Mouse (Mus musculus) gastrocnemius, postnatal 36 days (tissue): Measurements from ENCODE around the gene 4930452B06Rik. TPM values are rescaled to one million over a fixed set of nuclear protein-coding genes. Genes with fewer than 3 reads are reported as not detected.

Source experiments
- DNase-seq, 2 experiments: peaks; one replicate each; pipeline ENCODE4 v3.0.0; 2022
- intact Hi-C: fragments of 180-260 bp; cut with DNase I; formaldehyde crosslinking; loops from one replicate; pipeline ENCODE4 v1.15.1; 2025
- total RNA-seq, 2 experiments: library from RNA; stranded (reverse); gene quantifications; 2 replicates each; pipeline ENCODE4 v1.2.3; 2021

Gene 4930452B06Rik
- total RNA-seq, 2 experiments from 2014 or later: 0.10 to 0.17 TPM

- no peak for DNase-seq
- intact Hi-C loops: no loop called here
Observed at GRCm38 (mm10) chr14:8460226-8461129, 205.6 kb downstream of the 4930452B06Rik start.

GRCm38 (mm10) chr14:8459759-8460158, 206.3 kb downstream of the 4930452B06Rik start:
- intact Hi-C loops: loop anchor here (5.0 kb wide), 1 partner anchor 102 kb away; no protein-coding TSS in a partner anchor
- DNase-seq: no peak

GRCm38 (mm10) chr14:8451117-8451516, 214.9 kb downstream of the 4930452B06Rik start:
- no peak for DNase-seq
- intact Hi-C loops: no loop called here

- intact Hi-C loops: no loop called here
- no peak for DNase-seq
Observed at GRCm38 (mm10) chr14:8450342-8450741, 215.7 kb downstream of the 4930452B06Rik start.

GRCm38 (mm10) chr14:8449299-8449698, 216.7 kb downstream of the 4930452B06Rik start:
- intact Hi-C loops: no loop called here
- no peak for DNase-seq

- intact Hi-C loops: no loop called here
- no peak for DNase-seq
Observed at GRCm38 (mm10) chr14:8447352-8447751, 218.7 kb downstream of the 4930452B06Rik start.

- intact Hi-C loops: no loop called here
- no peak for DNase-seq
Observed at GRCm38 (mm10) chr14:8444363-8444762, 221.7 kb downstream of the 4930452B06Rik start.

GRCm38 (mm10) chr14:8442691-8443090, 223.3 kb downstream of the 4930452B06Rik start:
- intact Hi-C loops: no loop called here

GRCm38 (mm10) chr14:8441623-8442022, 224.4 kb downstream of the 4930452B06Rik start:
- no peak for DNase-seq
- intact Hi-C loops: no loop called here

More at GRCm38 (mm10) chr14:8442691-8443090, 223.3 kb downstream of the 4930452B06Rik start:
- no peak for DNase-seq

- intact Hi-C loops: no loop called here
- DNase-seq: no peak
Observed at GRCm38 (mm10) chr14:8430611-8431230, 235.3 kb downstream of the 4930452B06Rik start.

- intact Hi-C loops: no loop called here
- no peak for DNase-seq
Observed at GRCm38 (mm10) chr14:8429767-8430166, 236.3 kb downstream of the 4930452B06Rik start.

GRCm38 (mm10) chr14:8422833-8423232, 243.2 kb downstream of the 4930452B06Rik start:
- intact Hi-C loops: no loop called here
- DNase-seq: no peak

- DNase-seq: no peak
- intact Hi-C loops: no loop called here
Observed at GRCm38 (mm10) chr14:8421199-8421787, 244.7 kb downstream of the 4930452B06Rik start.

- DNase-seq: no peak
- intact Hi-C loops: no loop called here
Observed at GRCm38 (mm10) chr14:8418610-8419009, 247.4 kb downstream of the 4930452B06Rik start.

- no peak for DNase-seq
- intact Hi-C loops: no loop called here
Observed at GRCm38 (mm10) chr14:8405946-8406345, 260.1 kb downstream of the 4930452B06Rik start.

GRCm38 (mm10) chr14:8403310-8403709, 262.7 kb downstream of the 4930452B06Rik start:
- DNase-seq: no peak
- intact Hi-C loops: no loop called here

GRCm38 (mm10) chr14:8398507-8398906, 267.5 kb downstream of the 4930452B06Rik start:
- intact Hi-C loops: no loop called here
- DNase-seq: no peak

- intact Hi-C loops: no loop called here
Observed at GRCm38 (mm10) chr14:8395690-8396287, 270.3 kb downstream of the 4930452B06Rik start.

GRCm38 (mm10) chr14:8392181-8392825, 273.7 kb downstream of the 4930452B06Rik start:
- no peak for DNase-seq
- intact Hi-C loops: no loop called here

More at GRCm38 (mm10) chr14:8395690-8396287, 270.3 kb downstream of the 4930452B06Rik start:
- no peak for DNase-seq
